8 mouse cellular contexts compared by ENCODE assay signal in genomic region chr4:106199833-106200232, GRCm38 (mm10).
DNase-seq lines count a peak whose midpoint lies in the region; ATAC-seq and TF ChIP-seq lines count a peak whose summit lies in the region.

No protein-coding gene starts in this region.

- no peaks in the 10 kb centered on the region for H3K36me3 ChIP-seq in forebrain, embryonic 12.5 days (replicated peaks)
- no peaks in the 10 kb centered on the region for H3K36me3 ChIP-seq in heart, embryonic 16.5 days (ENCODE audit: control insufficient read depth, insufficient read depth)
- H3K36me3 ChIP-seq in stomach, postnatal 0 days (ENCODE audit: control insufficient read depth, insufficient read depth, low read length) = no peaks in the 10 kb centered on the region

- no peak for TF ChIP-seq EP300 in stomach, postnatal 0 days (optimal IDR thresholded peaks at IDR 0.05)

- H3K27me3 ChIP-seq in forebrain, embryonic 12.5 days = no peaks in the 10 kb centered on the region
- no peaks in the 10 kb centered on the region for H3K27me3 ChIP-seq in heart, embryonic 16.5 days (ENCODE audit: control insufficient read depth, insufficient read depth, low read length)
- no peaks in the 10 kb centered on the region for H3K27me3 ChIP-seq in stomach, postnatal 0 days (ENCODE audit: control insufficient read depth, insufficient read depth, low read length)

- WGBS in forebrain, embryonic 12.5 days = 8% methylated on average over 11 of the region's 11 CpGs
- 21% methylated on average over 11 of the region's 11 CpGs for WGBS in heart, embryonic 16.5 days
- WGBS in stomach, postnatal 0 days = 14% methylated on average over 11 of the region's 11 CpGs

- H3K4me1 ChIP-seq in forebrain, embryonic 12.5 days = peaks cover 14% of the 10 kb centered on the region
- peaks cover 24% of the 10 kb centered on the region for H3K4me1 ChIP-seq in heart, embryonic 16.5 days (ENCODE audit: control insufficient read depth, insufficient read depth, low read length)
- H3K4me1 ChIP-seq in stomach, postnatal 0 days (replicated peaks; ENCODE audit: control insufficient read depth, insufficient read depth) = no peaks in the 10 kb centered on the region; the same call in 1 of the 2 replicates

- H3K27ac ChIP-seq in forebrain, embryonic 12.5 days = peak overlapping the region; percentile 48; the same call in 1 of the 2 replicates
- peak overlapping the region; percentile 73 for H3K27ac ChIP-seq in heart, embryonic 16.5 days (ENCODE audit: low read length)
- H3K27ac ChIP-seq in stomach, postnatal 0 days (replicated peaks) = peak overlapping the region; percentile 58

- ATAC-seq in forebrain, embryonic 12.5 days (ENCODE audit: low FRiP score) = 0 out of 2 replicates have a peak, but pooled peaks have one; percentile 31
- ATAC-seq in heart, embryonic 16.5 days (replicated peaks; ENCODE audit: extremely low read depth, insufficient read depth, low FRiP score) = peak; percentile 82
- peak; percentile 64 for ATAC-seq in stomach, postnatal 0 days (ENCODE audit: low FRiP score, low TSS enrichment)

- no peak overlapping the region for H3K4me3 ChIP-seq in forebrain, embryonic 12.5 days (replicated peaks)
- no peak overlapping the region for H3K4me3 ChIP-seq in heart, embryonic 16.5 days (ENCODE audit: low read length)
- no peak overlapping the region for H3K4me3 ChIP-seq in stomach, postnatal 0 days (ENCODE audit: low read depth, low read length)

- DNase-seq in left cerebral cortex, adult 18-20 months (ENCODE audit: low spot score in 2 of 2) = peak; percentile 52 to 65
- DNase-seq in left cerebral cortex, adult 11 months (ENCODE audit: low spot score) = no peak
- peak; percentile 19 to 78 for DNase-seq in kidney, postnatal 25 days
- DNase-seq in lung, postnatal 25 days (ENCODE audit: low spot score) = peak; percentile 74
- DNase-seq in stomach, postnatal 0 days (ENCODE audit: low spot score) = peak; percentile 54
- no peak for DNase-seq in spleen, adult 18-20 months

- TF ChIP-seq CTCF in stomach, postnatal 0 days (IDR thresholded peaks at IDR 0.05; ENCODE audit: low read depth) = no peak

- H3K4me2 ChIP-seq in forebrain, embryonic 12.5 days = peak overlapping the region; percentile 30
- peak overlapping the region; percentile 42 for H3K4me2 ChIP-seq in heart, embryonic 16.5 days (ENCODE audit: low read depth, low read length)
- H3K4me2 ChIP-seq in stomach, postnatal 0 days (replicated peaks; ENCODE audit: low read depth) = peak overlapping the region; percentile 30

- 0 out of 2 replicates have a peak overlapping the region, but pooled peaks have one; percentile 4 for H3K9ac ChIP-seq in forebrain, embryonic 12.5 days
- H3K9ac ChIP-seq in heart, embryonic 16.5 days (ENCODE audit: low read length) = peak overlapping the region; percentile 19; the same call in 1 of the 2 replicates
- H3K9ac ChIP-seq in stomach, postnatal 0 days (ENCODE audit: low read length) = 0 out of 2 replicates have a peak overlapping the region, but pooled peaks have one; percentile 13

- no peaks in the 10 kb centered on the region for H3K9me3 ChIP-seq in forebrain, embryonic 12.5 days
- H3K9me3 ChIP-seq in heart, embryonic 16.5 days (replicated peaks; ENCODE audit: control insufficient read depth, low read length) = no peaks in the 10 kb centered on the region
- no peaks in the 10 kb centered on the region for H3K9me3 ChIP-seq in stomach, postnatal 0 days (ENCODE audit: control insufficient read depth, low read length)

Comparison
In these comparisons a context has a peak if more than half of its experiments do, and no peak if none do; other contexts are left out.
1. DNase-seq: peak in left cerebral cortex, adult 18-20 months (2 of 2), kidney, postnatal 25 days (2 of 2), lung, postnatal 25 days (single experiment) and stomach, postnatal 0 days (single experiment); none in left cerebral cortex, adult 11 months (single experiment) and spleen, adult 18-20 months (0 of 2).
2. ATAC-seq: peak in every context shown above with its lines; median percentile 82 in heart, embryonic 16.5 days; 64 in stomach, postnatal 0 days; 31 in forebrain, embryonic 12.5 days.
3. Peak in every context shown above with its lines, with median percentiles within 50 percentile points of each other: H3K27ac ChIP-seq, H3K4me2 ChIP-seq and H3K9ac ChIP-seq.